Mouse (Mus musculus) monocyte, adult 2 months (primary cell): Measurements from ENCODE around the gene C1s1.
"Not testable (repeated sequence)": the region's sequence is repeated elsewhere in the genome, so short reads cannot be mapped to it uniquely, and the experiment has no call there.

Experiments used
- DNase-seq, 2 experiments: peaks; one replicate each; pipeline ENCODE4 v3.0.0; 2022; ENCODE audit warnings: low spot score in 2 of 2, low read depth in 1 of 2

Gene C1s1

GRCm38 (mm10) chr6:124512355-124512836, 29.8 kb downstream of the C1s1 start, which contains the start of gene C1ra:
Gene C1ra, plus strand, starts transcription at chr6:124512405.
- DNase-seq, result peak in 1 of 2 experiments; percentile 46

DNA sequence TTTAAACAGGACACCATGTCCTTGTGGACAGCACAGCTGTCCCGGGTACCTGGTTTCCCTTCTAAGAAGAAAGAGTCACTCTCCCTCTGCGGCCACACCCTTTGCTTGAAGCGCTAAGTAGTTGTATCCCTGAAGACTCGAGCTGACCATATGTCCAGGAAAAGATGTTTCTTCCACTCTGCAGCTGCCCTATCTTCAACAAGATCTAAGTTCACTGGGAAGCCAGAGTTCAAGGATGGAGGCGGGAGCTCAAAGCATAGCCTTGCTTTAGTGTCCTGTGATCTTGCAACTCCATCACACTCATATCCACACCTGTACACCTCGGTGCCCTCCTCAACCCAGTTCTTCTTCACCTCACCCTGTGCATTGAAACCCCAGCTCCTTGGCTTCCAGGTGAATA, 30.2 kb downstream of the C1s1 start:
- DNase-seq, result no peak

- DNase-seq, result not testable (repeated sequence)
These were observed 33.0 kb downstream of the C1s1 start for GRCm38 (mm10) chr6:124509192-124509591.

DNA sequence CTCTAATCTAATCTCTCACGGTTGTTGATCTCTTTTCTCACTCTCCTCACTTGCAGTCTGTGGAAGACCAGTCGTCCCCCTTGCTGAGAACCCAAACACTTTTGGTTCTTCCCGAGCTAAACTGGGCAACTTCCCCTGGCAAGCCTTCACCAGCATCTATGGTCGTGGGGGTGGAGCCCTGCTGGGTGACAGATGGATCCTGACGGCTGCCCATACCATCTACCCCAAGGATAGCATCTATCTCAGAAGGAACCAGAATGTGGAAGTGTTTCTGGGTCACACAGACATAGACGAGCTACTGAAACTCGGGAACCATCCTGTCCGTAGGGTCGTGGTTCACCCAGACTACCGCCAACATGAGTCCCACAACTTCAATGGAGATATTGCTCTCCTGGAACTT, 33.9 kb downstream of the C1s1 start:
- DNase-seq, result no peak

- DNase-seq, result no peak
These were observed 35.2 kb downstream of the C1s1 start for GRCm38 (mm10) chr6:124506991-124507390.

- DNase-seq, result peak; percentile 42 to 48
These were observed 37.1 kb downstream of the C1s1 start for GRCm38 (mm10) chr6:124505028-124505427.

DNA sequence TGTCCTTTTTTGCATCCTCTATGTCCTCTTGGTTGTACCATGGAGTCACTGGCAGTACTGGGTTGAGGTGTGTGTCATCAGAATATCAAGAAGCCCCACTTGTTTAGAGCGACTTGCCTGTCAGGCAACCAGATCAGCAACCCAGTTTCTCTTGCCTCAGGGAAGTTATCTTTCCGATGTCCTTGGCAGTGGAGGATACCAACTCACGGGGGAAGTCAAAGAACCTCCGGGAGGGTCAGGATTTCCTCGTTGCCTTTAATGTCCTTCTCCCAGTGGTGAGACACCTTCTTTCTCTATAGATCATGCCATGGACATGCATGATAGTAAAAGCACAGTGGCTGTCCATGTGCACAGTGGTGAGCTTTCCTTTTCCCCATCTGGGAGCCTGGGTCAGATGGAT, 40.1 kb downstream of the C1s1 start:
- no peak for DNase-seq

GRCm38 (mm10) chr6:124501473-124501872, 40.7 kb downstream of the C1s1 start:
- no peak for DNase-seq

GRCm38 (mm10) chr6:124499914-124500566, 42.1 kb downstream of the C1s1 start:
- DNase-seq, result no peak

- DNase-seq, result no peak
These were observed 46.1 kb downstream of the C1s1 start for GRCm38 (mm10) chr6:124496054-124496453.

DNA sequence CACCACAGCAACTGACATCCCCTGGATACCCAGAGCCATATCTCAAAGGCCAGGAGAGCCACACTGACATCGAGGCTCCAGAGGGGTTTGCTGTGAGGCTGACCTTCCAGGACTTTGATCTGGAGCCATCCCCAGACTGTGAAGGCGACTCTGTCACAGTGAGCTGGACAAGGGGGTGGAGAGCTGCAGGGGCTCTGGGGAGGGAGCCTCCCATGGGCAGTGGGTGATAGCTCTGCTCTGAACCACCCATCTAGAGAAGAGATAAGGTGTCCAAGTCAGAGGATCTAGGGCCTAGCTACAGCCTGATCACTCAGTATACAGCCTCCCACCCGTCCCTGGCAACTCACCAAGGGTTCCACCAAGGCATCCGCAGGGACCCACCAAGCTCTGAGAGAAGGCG, 48.3 kb downstream of the C1s1 start:
- no peak for DNase-seq

DNA sequence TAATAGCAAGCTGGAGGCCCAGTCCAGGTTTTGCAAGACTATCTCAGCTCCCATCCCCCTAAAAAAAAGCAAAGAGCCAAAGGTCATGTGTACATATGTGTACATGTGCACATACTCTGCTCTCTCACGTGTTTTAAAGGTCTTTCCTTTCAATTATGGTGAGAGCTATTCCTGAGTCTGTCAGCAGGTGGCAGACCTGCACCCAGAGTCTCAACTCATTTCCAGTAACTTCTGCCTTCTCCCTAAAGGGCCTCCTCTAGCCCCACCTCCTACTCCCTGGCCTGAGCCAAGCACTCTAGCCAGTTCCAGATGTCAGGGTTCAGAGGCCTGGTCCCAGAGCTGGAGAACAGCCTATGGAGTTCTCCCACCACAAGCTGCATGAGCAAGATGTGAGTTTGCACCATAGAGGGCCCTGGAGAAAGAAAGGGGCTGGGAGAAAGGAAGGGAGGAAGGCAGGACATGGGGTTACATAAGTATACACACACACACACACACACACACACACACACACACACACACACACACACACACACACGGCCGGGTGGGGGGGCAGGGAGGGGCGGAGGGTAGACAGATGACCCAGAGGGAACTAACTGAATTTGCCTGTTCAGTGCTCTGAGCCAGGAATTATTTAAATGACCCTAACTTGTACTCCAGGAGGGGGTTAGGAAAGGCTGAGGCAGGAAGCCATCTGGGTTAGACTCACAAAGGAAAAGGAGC, 49.2 kb downstream of the C1s1 start, which contains the start of gene C1rl:
C1rl (plus strand) TSS at position 272 of the 720 bp plus-strand sequence.
- peak; percentile 64 to 78 for DNase-seq

DNA sequence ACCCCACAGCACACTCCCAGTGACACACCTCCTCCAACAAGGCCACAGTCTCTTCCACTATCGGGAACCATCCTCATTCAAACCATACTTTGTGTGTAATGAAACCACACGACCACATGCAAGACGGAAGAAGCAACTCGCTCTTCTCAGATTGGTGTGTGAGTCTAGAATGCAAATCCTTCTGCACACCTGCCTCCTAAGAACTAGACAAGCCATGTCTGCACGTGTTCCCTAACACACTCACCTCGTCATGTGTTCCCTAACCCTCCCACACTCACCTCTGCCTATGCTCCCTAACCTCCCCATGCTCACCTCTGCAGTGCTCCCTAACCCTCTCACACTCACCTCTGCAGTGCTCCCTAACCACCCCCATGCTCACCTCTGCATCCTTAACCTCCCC, 50.7 kb downstream of the C1s1 start:
- DNase-seq, result no peak

GRCm38 (mm10) chr6:124488952-124489351, 53.2 kb downstream of the C1s1 start:
- no peak for DNase-seq

- DNase-seq, result no peak
These were observed 54.6 kb downstream of the C1s1 start for GRCm38 (mm10) chr6:124487509-124487908.

- DNase-seq, result no peak
These were observed 56.6 kb downstream of the C1s1 start for GRCm38 (mm10) chr6:124485414-124486144.

- no peak for DNase-seq
These were observed 57.3 kb downstream of the C1s1 start for GRCm38 (mm10) chr6:124484851-124485250.

GRCm38 (mm10) chr6:124483831-124484230, 58.3 kb downstream of the C1s1 start:
- DNase-seq, result not testable (repeated sequence)

GRCm38 (mm10) chr6:124481571-124481970, 60.6 kb downstream of the C1s1 start:
- DNase-seq, result peak in 1 of 2 experiments; percentile 30
